ENCODE assay signal across 8 mouse cellular contexts in genomic region chr15:79097611-79098025, GRCm38 (mm10). TPM values are rescaled to one million over a fixed set of nuclear protein-coding genes. Genes with fewer than 3 reads are reported as not detected.
DNase-seq lines count a peak whose midpoint lies in the region; ATAC-seq and TF ChIP-seq lines count a peak whose summit lies in the region.

No protein-coding gene starts in this region.

- H3K27me3 ChIP-seq in kidney, embryonic 14.5 days (ENCODE audit: control insufficient read depth, insufficient read depth, low read length), result no peaks in the 10 kb centered on the region
- H3K27me3 ChIP-seq in liver, embryonic 14.5 days (ENCODE audit: control insufficient read depth, insufficient read depth, low read length), result no peaks in the 10 kb centered on the region

- H3K4me3 ChIP-seq in kidney, embryonic 14.5 days (ENCODE audit: low read length), result no peak overlapping the region
- H3K4me3 ChIP-seq in liver, embryonic 14.5 days (ENCODE audit: insufficient read depth in 1 of 2, low read depth in 2 of 2, low read length in 2 of 2), result no peak overlapping the region

- peaks cover 33% of the 10 kb centered on the region for H3K36me3 ChIP-seq in kidney, embryonic 14.5 days (ENCODE audit: control insufficient read depth, insufficient read depth, low read length)
- peaks cover 18% of the 10 kb centered on the region for H3K36me3 ChIP-seq in liver, embryonic 14.5 days (replicated peaks; ENCODE audit: control insufficient read depth, insufficient read depth, low read depth)

- WGBS in kidney, embryonic 14.5 days, result 37% methylated on average over 6 of the region's 6 CpGs
- WGBS in liver, embryonic 14.5 days (ENCODE audit: insufficient replicate concordance), result 13% methylated on average over 6 of the region's 6 CpGs

- no peak for TF ChIP-seq CTCF in liver, embryonic 14.5 days (IDR thresholded peaks at IDR 0.05; ENCODE audit: low read depth)

- peaks cover 19% of the 10 kb centered on the region for H3K4me1 ChIP-seq in kidney, embryonic 14.5 days (ENCODE audit: control insufficient read depth, insufficient read depth, low read length)
- H3K4me1 ChIP-seq in liver, embryonic 14.5 days (replicated peaks; ENCODE audit: control insufficient read depth in 2 of 2, insufficient read depth in 2 of 2, low read length in 1 of 2), result peaks cover 8 to 12% of the 10 kb centered on the region in 2 experiments

- H3K27ac ChIP-seq in kidney, embryonic 14.5 days (ENCODE audit: low read depth, low read length), result peak overlapping the region; percentile 59; the same call in 1 of the 2 replicates
- no peak overlapping the region for H3K27ac ChIP-seq in liver, embryonic 14.5 days

- no peaks in the 10 kb centered on the region for H3K9me3 ChIP-seq in kidney, embryonic 14.5 days (ENCODE audit: control insufficient read depth, low read length)
- no peaks in the 10 kb centered on the region for H3K9me3 ChIP-seq in liver, embryonic 14.5 days (ENCODE audit: control insufficient read depth, low read length)

- no peak for TF ChIP-seq EP300 in liver, embryonic 14.5 days (IDR thresholded peaks at IDR 0.05; ENCODE audit: low read depth)

- 0 out of 2 replicates have a peak overlapping the region, but pooled peaks have one; percentile 5 for H3K9ac ChIP-seq in kidney, embryonic 14.5 days (ENCODE audit: low read depth, low read length)
- no peak overlapping the region for H3K9ac ChIP-seq in liver, embryonic 14.5 days (replicated peaks)

- no peak overlapping the region; the same call in 1 of the 2 replicates for H3K4me2 ChIP-seq in kidney, embryonic 14.5 days (replicated peaks; ENCODE audit: low read depth, low read length)
- H3K4me2 ChIP-seq in liver, embryonic 14.5 days (ENCODE audit: low read depth), result no peak overlapping the region

- peak; percentile 52 for ATAC-seq in kidney, embryonic 14.5 days (ENCODE audit: low FRiP score, low TSS enrichment)
- ATAC-seq in liver, embryonic 14.5 days (ENCODE audit: insufficient read depth), result peak; percentile 64

- DNase-seq in frontal cortex, adult 2 months (ENCODE audit: extremely low spot score in 1 of 2, low spot score in 1 of 2), result peak; percentile 25 to 28
- no peak for DNase-seq in frontal cortex, postnatal 25 days (ENCODE audit: low spot score in 2 of 2)
- DNase-seq in adrenal gland, postnatal 14 days, result peak; percentile 86
- DNase-seq in heart, adult 8-10 months (ENCODE audit: low spot score), result peak; percentile 75
- DNase-seq in liver, embryonic 14.5 days (ENCODE audit: low read depth in 3 of 3, low spot score in 3 of 3), result no peak
- DNase-seq in testis, postnatal 10 days (ENCODE audit: low spot score), result peak; percentile 57
- DNase-seq in T-cell, adult 2 months (ENCODE audit: low spot score), result no peak

RNA-seq across cellular contexts. Expression of gene Micall1, which starts 11.1 kb away (rescaled TPM):
- 22.2 and 23.8 TPM in 2 replicates for polyA plus RNA-seq in frontal cortex, adult 2 months (2012; rRNA removed)
- 34.3 and 41.0 TPM in 2 replicates for total RNA-seq in adrenal gland, postnatal 14 days (2021)
- 10 to 100 TPM; 41.2 to 42.2 (median 41.5) TPM for total RNA-seq in heart, adult 8-10 months (2022)
- polyA plus RNA-seq in kidney, embryonic 14.5 days (2014; fragmentation: Nextera tagmentation; extraction: Ambion mirVana), result 6.5 and 7.2 TPM in 2 replicates
- 1.6 and 1.7 TPM in 2 replicates for polyA plus RNA-seq in liver, embryonic 14.5 days (2012; rRNA removed)
- polyA plus RNA-seq in liver, embryonic 14.5 days (2014; fragmentation: Nextera tagmentation; extraction: Ambion mirVana), result 0.69 and 0.71 TPM in 2 replicates

RNA-seq across cellular contexts. Expression of gene Eif3l, which starts 22.6 kb away (rescaled TPM):
- 80.9 and 90.8 TPM in 2 replicates for polyA plus RNA-seq in frontal cortex, adult 2 months (2012; rRNA removed)
- total RNA-seq in adrenal gland, postnatal 14 days (2021), result 171 and 177 TPM in 2 replicates
- 10 to 100 TPM; 70.2 to 76.0 (median 74.9) TPM for total RNA-seq in heart, adult 8-10 months (2022)
- polyA plus RNA-seq in kidney, embryonic 14.5 days (2014; fragmentation: Nextera tagmentation; extraction: Ambion mirVana), result 207 and 265 TPM in 2 replicates
- polyA plus RNA-seq in liver, embryonic 14.5 days (2012; rRNA removed), result 99.9 and 104 TPM in 2 replicates
- polyA plus RNA-seq in liver, embryonic 14.5 days (2014; fragmentation: Nextera tagmentation; extraction: Ambion mirVana), result 130 and 132 TPM in 2 replicates

RNA-seq across cellular contexts. Expression of gene Ankrd54, which starts 34.9 kb away (rescaled TPM):
- polyA plus RNA-seq in frontal cortex, adult 2 months (2012; rRNA removed), result 31.0 and 32.3 TPM in 2 replicates
- total RNA-seq in adrenal gland, postnatal 14 days (2021), result 23.3 and 24.1 TPM in 2 replicates
- 1 to 10 TPM; 6.3 to 8.0 (median 7.6) TPM for total RNA-seq in heart, adult 8-10 months (2022)
- 48.6 and 54.2 TPM in 2 replicates for polyA plus RNA-seq in kidney, embryonic 14.5 days (2014; fragmentation: Nextera tagmentation; extraction: Ambion mirVana)
- polyA plus RNA-seq in liver, embryonic 14.5 days (2012; rRNA removed), result 39.9 and 43.4 TPM in 2 replicates
- 37.7 and 48.3 TPM in 2 replicates for polyA plus RNA-seq in liver, embryonic 14.5 days (2014; fragmentation: Nextera tagmentation; extraction: Ambion mirVana)

RNA-seq across cellular contexts. Expression of gene Polr2f, which starts 43.2 kb away (rescaled TPM):
- 159 and 176 TPM in 2 replicates for polyA plus RNA-seq in frontal cortex, adult 2 months (2012; rRNA removed)
- total RNA-seq in adrenal gland, postnatal 14 days (2021), result 110 and 127 TPM in 2 replicates
- total RNA-seq in heart, adult 8-10 months (2022), result 100 to 1,000 TPM; 124 to 149 (median 135) TPM
- 352 and 434 TPM in 2 replicates for polyA plus RNA-seq in kidney, embryonic 14.5 days (2014; fragmentation: Nextera tagmentation; extraction: Ambion mirVana)
- polyA plus RNA-seq in liver, embryonic 14.5 days (2012; rRNA removed), result 53.9 and 112 TPM in 2 replicates
- 181 and 183 TPM in 2 replicates for polyA plus RNA-seq in liver, embryonic 14.5 days (2014; fragmentation: Nextera tagmentation; extraction: Ambion mirVana)

RNA-seq across cellular contexts. Expression of gene 1700088E04Rik, which starts 43.4 kb away (rescaled TPM):
- polyA plus RNA-seq in frontal cortex, adult 2 months (2012; rRNA removed), result 15.0 and 18.6 TPM in 2 replicates
- 4.4 and 4.7 TPM in 2 replicates for total RNA-seq in adrenal gland, postnatal 14 days (2021)
- total RNA-seq in heart, adult 8-10 months (2022), result 1 to 10 TPM; 1.6 to 2.7 (median 2.4) TPM
- polyA plus RNA-seq in kidney, embryonic 14.5 days (2014; fragmentation: Nextera tagmentation; extraction: Ambion mirVana), result 7.1 and 8.8 TPM in 2 replicates
- polyA plus RNA-seq in liver, embryonic 14.5 days (2012; rRNA removed), result 0.19 and 0.46 TPM in 2 replicates
- 0.52 and 0.93 TPM in 2 replicates for polyA plus RNA-seq in liver, embryonic 14.5 days (2014; fragmentation: Nextera tagmentation; extraction: Ambion mirVana)

Comparison
In these comparisons a context has a peak if more than half of its experiments do, and no peak if none do; other contexts are left out.
1. DNase-seq: peak in frontal cortex, adult 2 months (2 of 2), adrenal gland, postnatal 14 days (single experiment), heart, adult 8-10 months (single experiment) and testis, postnatal 10 days (single experiment); none in frontal cortex, postnatal 25 days (0 of 2), liver, embryonic 14.5 days (0 of 3) and T-cell, adult 2 months (single experiment).